Mouse (Mus musculus) adrenal gland, postnatal 25 days (tissue): ENCODE results near the gene Dnajc28. TPM values are rescaled to one million over a fixed set of nuclear protein-coding genes. Genes with fewer than 3 reads are reported as not detected.
A peak's percentile ranks its signal among the peaks of the same experiment; 100 is the strongest.
"Not testable (repeated sequence)": the region's sequence is repeated elsewhere in the genome, so short reads cannot be mapped to it uniquely, and the experiment has no call there.

Source experiments
- DNase-seq: peaks from one replicate; pipeline ENCODE4 v3.0.0; 2021; ENCODE audit warnings: mixed read lengths
- long read RNA-seq: library from polyadenylated mRNA; stranded (forward); transcript quantifications from one replicate; pipeline ENCODE4 v2.0.0, GENCODE M21; 2021
- total RNA-seq: library from RNA; stranded (reverse); gene quantifications from 2 replicates; pipeline ENCODE4 v1.2.3, GENCODE M21; 2021

Gene Dnajc28
- 14.5 and 17.1 TPM in 2 replicates for total RNA-seq
- long read RNA-seq, partial matches to known transcripts = 0 of 4 reads
- long read RNA-seq, other reads (novel, unspliced or antisense) = 3 of 4 reads

DNA sequence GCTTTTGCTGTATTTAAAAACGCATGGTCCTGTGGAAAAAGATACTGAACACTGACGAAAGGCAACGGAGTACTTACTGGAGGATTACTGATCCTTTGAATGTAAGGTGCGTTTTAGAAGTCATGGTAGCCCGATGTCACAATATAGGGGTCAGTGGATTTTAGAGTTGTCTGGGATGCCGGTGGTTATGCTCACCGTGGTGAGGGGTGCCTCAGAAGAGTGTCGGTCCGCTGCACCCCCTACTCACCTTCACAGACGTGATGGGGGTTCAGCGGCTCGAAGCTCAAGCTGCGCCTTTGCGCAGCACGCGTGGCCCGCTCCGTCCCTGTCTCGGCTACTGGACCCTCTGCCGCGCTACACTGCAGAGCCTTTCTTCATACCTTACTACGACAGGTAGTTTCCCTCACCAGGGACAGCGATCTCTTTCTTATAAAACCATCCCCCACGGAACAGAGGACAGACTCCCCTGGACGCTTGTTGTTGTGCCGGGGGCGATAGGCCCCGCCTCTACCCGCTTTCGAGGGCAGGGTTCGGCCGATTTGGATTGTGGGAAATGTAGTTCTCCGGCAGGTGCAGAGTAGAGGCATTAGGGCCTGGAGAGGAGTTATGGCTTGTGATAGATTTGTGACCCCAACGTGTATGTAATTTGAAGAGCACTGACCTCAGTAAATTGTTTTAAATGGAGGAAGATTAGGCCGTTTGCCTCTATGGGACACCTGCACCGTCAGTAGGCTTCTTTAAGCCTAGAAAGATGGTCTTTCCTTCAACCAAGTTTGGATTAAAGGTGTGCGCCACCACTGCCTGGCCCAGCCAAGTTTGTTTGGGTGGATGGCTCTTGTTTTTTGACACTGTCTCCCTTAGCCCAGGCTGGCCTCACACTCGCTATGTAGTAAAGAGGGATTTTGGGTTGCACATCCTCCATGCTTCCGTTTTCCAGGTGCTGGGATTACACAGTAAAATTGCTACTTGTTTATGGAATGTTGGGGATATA is at the start of gene Dnajc28:
Dnajc28 (minus strand) TSS at position 516 of the 991 bp plus-strand sequence.
- peak; percentile 76 for DNase-seq

DNA sequence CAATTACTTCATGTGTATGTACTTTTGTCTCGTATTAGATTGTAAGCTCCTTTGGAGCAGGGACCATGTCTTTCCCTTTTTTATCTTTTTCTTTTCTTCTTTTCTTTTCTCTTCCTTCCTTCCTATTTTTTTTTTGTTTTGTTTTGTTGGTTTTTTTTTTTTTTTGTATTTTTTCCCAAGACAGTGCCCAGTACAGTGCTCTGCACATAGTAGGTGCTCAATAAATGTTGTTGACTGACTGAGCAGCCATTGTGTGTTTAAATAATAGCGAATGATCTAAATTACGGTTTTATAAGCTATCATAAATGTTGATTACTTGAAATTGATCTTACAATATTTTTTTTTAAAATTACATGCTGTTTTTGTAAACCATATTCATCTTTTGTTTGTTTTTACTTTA is 45.0 kb upstream of the Dnajc28 start:
- no peak for DNase-seq

- no peak for DNase-seq
Observed at GRCm38 (mm10) chr16:91662336-91662735, 43.5 kb upstream of the Dnajc28 start.

- DNase-seq = no peak
Observed at GRCm38 (mm10) chr16:91661397-91661796, 42.6 kb upstream of the Dnajc28 start.

GRCm38 (mm10) chr16:91659798-91660197 is 41.0 kb upstream of the Dnajc28 start:
- DNase-seq = no peak

GRCm38 (mm10) chr16:91658471-91658870 is 39.6 kb upstream of the Dnajc28 start:
- no peak for DNase-seq

GRCm38 (mm10) chr16:91657285-91657684 is 38.5 kb upstream of the Dnajc28 start:
- DNase-seq = no peak

GRCm38 (mm10) chr16:91655285-91655684 is 36.5 kb upstream of the Dnajc28 start:
- no peak for DNase-seq

DNA sequence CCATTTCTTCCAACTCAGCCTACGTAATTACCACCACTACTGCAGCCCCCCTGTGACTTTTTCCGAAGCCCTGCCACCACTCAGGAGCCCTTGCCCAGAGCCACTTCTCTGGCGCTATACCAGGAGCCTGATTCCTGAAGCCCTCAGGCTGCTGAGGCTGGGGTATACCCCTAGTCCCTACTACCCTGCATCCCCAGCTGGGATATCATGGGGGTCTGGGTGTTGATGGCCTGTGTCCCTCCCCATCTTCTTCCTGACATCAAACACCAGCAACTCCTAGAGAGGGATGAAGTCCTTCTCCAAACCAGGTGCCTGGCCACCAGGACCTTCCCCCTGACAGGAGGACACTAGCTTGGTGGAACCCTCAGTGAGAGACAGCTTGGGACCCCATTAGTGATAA is 33.4 kb upstream of the Dnajc28 start:
- no peak for DNase-seq

DNA sequence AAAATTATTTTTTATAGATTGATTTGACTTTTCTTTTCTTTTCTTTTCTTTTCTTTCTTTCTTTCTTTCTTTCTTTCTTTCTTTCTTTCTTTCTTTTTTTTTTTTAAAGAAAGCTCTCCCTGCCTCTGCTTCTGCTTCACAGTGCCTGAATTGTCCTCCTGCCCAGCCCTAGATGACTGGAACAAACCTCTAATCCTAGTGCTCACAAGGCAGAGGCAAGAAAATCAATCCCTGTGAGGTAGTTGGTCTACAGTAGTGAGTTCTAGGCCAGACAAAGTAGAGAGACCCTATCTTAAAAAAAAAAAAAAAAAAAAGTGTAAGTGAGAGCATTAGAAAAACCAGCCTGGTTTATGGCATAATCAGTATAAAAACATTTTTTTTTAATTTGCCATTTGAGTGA is 31.0 kb upstream of the Dnajc28 start:
- DNase-seq = no peak

DNA sequence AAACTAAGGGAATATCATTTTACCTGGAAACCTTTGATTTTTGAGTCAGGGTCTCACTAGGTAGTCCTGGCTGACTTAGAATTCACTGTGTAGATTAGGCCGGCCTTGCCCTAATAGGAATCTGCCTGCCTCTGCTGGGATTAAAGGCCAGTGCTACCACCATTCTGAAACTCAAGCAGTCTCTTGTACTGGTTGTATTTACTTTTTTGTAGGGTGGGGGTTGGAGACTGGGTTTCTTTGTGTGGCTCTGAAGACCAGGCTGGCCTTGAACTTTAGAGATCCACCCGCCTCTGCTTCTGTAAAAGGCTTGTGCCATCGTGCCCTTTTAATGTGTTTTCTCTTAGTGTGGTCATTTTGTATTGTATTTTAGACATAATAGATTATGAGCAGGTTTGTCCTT is 30.4 kb upstream of the Dnajc28 start:
- no peak for DNase-seq

GRCm38 (mm10) chr16:91648220-91648550 is 29.4 kb upstream of the Dnajc28 start:
- DNase-seq = peak; percentile 90

- DNase-seq = peak; percentile 95
Observed at GRCm38 (mm10) chr16:91647461-91648219, 28.8 kb upstream of the Dnajc28 start, which contains the start of gene Son. TSS of gene Son (plus strand) at chr16:91647506.

DNA sequence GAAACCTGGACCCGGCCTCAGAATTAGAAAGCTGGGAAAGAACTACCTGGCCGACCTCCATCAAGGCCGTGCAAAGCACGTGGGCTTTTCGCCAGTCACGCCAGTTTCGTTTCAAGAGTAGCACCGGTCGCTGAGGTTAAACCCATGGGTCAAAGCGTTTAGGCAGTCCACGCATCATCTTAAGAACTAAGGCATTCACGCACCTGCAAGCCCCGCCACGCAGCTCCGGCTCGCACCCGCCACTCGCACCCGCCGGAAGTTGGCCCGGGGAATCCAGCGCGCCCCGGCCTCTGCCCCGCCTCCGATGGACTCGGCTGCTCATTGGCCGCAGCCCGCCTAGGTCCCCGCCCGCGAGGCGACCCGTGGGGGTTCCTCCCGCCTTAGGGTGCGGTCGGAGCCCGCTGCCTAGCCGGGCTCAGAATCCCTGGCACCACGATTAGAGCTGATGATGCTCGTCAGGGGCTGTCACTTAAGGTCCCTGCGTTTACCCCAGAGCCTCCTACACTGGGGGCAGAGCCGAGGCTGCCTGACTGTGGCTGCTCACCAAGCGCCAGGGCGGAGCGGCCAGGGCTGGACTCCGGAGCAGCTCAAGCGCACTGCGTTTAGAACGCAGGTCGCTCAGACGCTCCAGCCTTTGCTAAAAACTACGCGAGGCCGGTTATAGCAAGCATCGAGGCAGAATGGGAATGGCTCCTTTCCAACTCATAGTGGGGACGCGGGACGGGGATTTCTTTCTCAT is 28.0 kb upstream of the Dnajc28 start, which contains the start of gene Gart:
Gart (minus strand) TSS at position 272 of the 739 bp plus-strand sequence.
- peak; percentile 98 for DNase-seq

- DNase-seq = no peak
Observed at GRCm38 (mm10) chr16:91645995-91646602, 27.3 kb upstream of the Dnajc28 start.

- DNase-seq = not testable (repeated sequence)
Observed at GRCm38 (mm10) chr16:91645420-91645819, 26.6 kb upstream of the Dnajc28 start.

DNA sequence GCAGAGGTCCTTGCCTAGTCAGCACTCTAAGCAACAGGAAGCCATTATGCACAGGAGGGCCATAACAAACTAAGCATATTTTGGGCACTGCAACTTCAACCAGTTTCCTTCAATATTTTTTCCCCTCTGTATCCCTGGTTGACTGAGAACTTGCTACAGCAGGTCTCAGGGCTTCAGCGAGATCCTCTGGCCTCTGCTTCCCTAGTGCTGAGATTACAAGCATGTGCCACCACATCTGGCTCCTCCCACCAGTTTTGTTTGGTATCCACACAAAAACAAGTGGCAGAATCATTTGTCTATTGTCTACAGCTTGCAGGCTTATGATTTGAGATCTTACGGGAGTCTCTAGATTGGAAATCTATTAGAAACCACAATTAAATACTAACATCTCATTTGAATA is 26.1 kb upstream of the Dnajc28 start:
- no peak for DNase-seq

GRCm38 (mm10) chr16:91640171-91640570 is 21.3 kb upstream of the Dnajc28 start:
- DNase-seq = no peak

GRCm38 (mm10) chr16:91639636-91640035 is 20.8 kb upstream of the Dnajc28 start:
- no peak for DNase-seq

DNA sequence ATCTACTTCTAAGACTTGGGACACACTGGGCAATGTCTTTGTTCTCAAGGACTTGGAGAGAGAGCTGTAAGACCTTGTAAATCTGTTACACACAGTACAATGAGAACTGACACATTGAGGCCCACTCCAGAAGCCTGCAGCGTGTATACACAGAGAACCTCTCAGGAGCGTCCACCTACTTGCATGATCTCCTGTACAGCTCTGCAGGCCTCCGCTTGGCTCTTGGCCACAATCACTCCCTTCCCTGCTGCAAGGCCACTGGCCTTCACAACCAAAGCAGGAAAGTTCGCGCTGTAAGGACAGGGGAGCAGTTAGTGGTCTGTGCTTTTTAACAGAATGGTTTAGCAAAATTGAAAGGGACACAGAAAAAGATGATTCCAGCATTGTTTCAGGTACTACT is 20.3 kb upstream of the Dnajc28 start:
- DNase-seq = peak; percentile 66

- no peak for DNase-seq
Observed at GRCm38 (mm10) chr16:91633641-91634040, 14.8 kb upstream of the Dnajc28 start.

- no peak for DNase-seq
Observed at GRCm38 (mm10) chr16:91632940-91633339, 14.1 kb upstream of the Dnajc28 start.
